Mouse (Mus musculus) E14TG2a.4 (cell line): ENCODE measurements around the gene Gm49383.

Source experiments
- H3K27me3 ChIP-seq: 2 replicates; pipeline ENCODE4 v1.6.1; 2014; ENCODE audit warnings: low read length, control low read depth; ENCODE audit not compliant: insufficient read depth
- H3K36me3 ChIP-seq: 2 replicates; pipeline ENCODE4 v1.6.1; 2014; ENCODE audit warnings: low read length, control low read depth; ENCODE audit not compliant: insufficient read depth
- H3K4me1 ChIP-seq: replicated peaks from 2 replicates; pipeline ENCODE4 v1.6.1; 2014; ENCODE audit warnings: low read depth, low read length, control low read depth
- H3K4me3 ChIP-seq: replicated peaks from 2 replicates; pipeline ENCODE4 v1.5.1; 2014; ENCODE audit warnings: mild to moderate bottlenecking, low read length
- H3K9me3 ChIP-seq: 2 replicates; pipeline ENCODE4 v1.6.1; 2014; ENCODE audit warnings: low read length, control low read depth
- CTCF ChIP-seq: conservative IDR thresholded peaks from 2 replicates; pipeline ENCODE4 v1.5.1; 2014; ENCODE audit warnings: low read length
- NANOG ChIP-seq: IDR thresholded peaks from 2 replicates; pipeline ENCODE4 v1.6.1; 2014; ENCODE audit warnings: borderline replicate concordance, low read length, mixed read lengths
- POU5F1 ChIP-seq: IDR thresholded peaks from 2 replicates; pipeline ENCODE4 v1.6.1; 2014; ENCODE audit warnings: low read length, borderline replicate concordance

The Gm49383 gene

GRCm38 (mm10) chr12:69220613-69221277 is 23.8 kb upstream of the Gm49383 start:
- Histone ChIP-seq H3K27me3 (no peaks in the 10 kb centered on the region), H3K4me3 (no peak overlapping the region)
- TF ChIP-seq POU5F1: no peak
- TF ChIP-seq NANOG: no peak
- TF ChIP-seq CTCF: no peak

DNA sequence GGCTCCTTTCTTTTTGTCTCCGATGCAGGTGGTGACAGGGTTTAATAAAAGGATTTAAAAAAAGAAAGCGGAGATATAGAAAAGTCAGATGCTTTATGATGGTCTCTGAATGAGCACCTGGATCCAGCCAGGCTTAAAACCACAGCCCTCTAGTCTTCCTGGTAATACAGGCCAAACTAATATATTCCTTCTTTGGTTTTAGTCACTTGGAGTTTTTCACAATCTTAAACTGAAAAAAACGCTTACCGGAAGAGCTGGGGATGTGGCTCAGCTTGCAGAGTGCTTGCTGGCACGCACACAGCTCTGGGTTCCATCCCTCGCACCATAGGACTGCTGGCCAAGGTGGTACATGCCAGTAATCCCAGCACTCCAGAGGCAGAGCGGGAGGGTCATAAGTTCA is 19.7 kb upstream of the Gm49383 start:
- Histone ChIP-seq H3K36me3 (peaks cover 91% of the 10 kb centered on the region), H3K9me3 (no peaks in the 10 kb centered on the region), H3K4me1 (peaks cover 53% of the 10 kb centered on the region), H3K4me3 (no peak overlapping the region), H3K27me3 (no peaks in the 10 kb centered on the region)
- TF ChIP-seq CTCF (no peak), NANOG (no peak), POU5F1 (no peak)

More at GRCm38 (mm10) chr12:69220613-69221277, 23.8 kb upstream of the Gm49383 start:
- peaks cover 50% of the 10 kb centered on the region for H3K4me1 ChIP-seq
- H3K9me3 ChIP-seq: no peaks in the 10 kb centered on the region
- peaks cover 90% of the 10 kb centered on the region for H3K36me3 ChIP-seq

- peaks cover 56% of the 10 kb centered on the region for H3K4me1 ChIP-seq
- TF ChIP-seq CTCF (no peak), NANOG (no peak), POU5F1 (no peak)
- H3K36me3 ChIP-seq: peaks cover 79% of the 10 kb centered on the region
- no peaks in the 10 kb centered on the region for H3K27me3 ChIP-seq
- H3K4me3 ChIP-seq: no peak overlapping the region
- no peaks in the 10 kb centered on the region for H3K9me3 ChIP-seq
Measured at GRCm38 (mm10) chr12:69215000-69215785, 18.3 kb upstream of the Gm49383 start.

- Histone ChIP-seq H3K4me3 (no peak overlapping the region), H3K27me3 (no peaks in the 10 kb centered on the region), H3K9me3 (no peaks in the 10 kb centered on the region), H3K4me1 (peaks cover 60% of the 10 kb centered on the region), H3K36me3 (peaks cover 76% of the 10 kb centered on the region)
- no peak for TF ChIP-seq NANOG
- TF ChIP-seq POU5F1: no peak
- no peak for TF ChIP-seq CTCF
Measured at GRCm38 (mm10) chr12:69214393-69214792, 17.5 kb upstream of the Gm49383 start.

- Histone ChIP-seq H3K36me3 (peaks cover 73% of the 10 kb centered on the region), H3K4me1 (peaks cover 51% of the 10 kb centered on the region), H3K27me3 (no peaks in the 10 kb centered on the region), H3K9me3 (no peaks in the 10 kb centered on the region), H3K4me3 (no peak overlapping the region)
- TF ChIP-seq NANOG (no peak), POU5F1 (no peak), CTCF (no peak)
Measured at GRCm38 (mm10) chr12:69213186-69213777, 16.4 kb upstream of the Gm49383 start.

DNA sequence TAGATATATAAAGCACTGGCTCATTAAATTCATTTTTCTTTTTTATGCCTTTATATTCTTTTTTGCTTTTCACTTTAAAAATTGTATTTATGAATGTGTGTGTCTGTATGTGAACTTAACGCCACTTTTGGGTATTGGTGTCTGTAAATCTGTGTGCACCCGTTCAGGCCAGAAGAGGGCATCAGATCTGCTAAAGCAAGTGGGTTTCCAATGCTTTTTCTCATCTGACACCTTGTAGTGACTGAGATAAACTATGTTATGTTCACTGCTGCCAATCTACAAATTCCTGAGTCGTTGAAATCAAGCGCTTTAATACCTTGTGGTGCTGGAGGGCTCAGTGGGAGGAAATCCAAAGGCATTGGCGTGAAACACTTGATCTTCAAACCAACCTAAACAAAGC is 14.2 kb upstream of the Gm49383 start:
- H3K9me3 ChIP-seq: no peaks in the 10 kb centered on the region
- H3K27me3 ChIP-seq: no peaks in the 10 kb centered on the region
- TF ChIP-seq NANOG (no peak), POU5F1 (no peak), CTCF (0 out of 2 replicates have a peak, but pooled peaks have one; percentile 5)
- H3K4me3 ChIP-seq: peak overlapping the region; percentile 37; the same call in 1 of the 2 replicates
- peaks cover 71% of the 10 kb centered on the region for H3K36me3 ChIP-seq
- peaks cover 30% of the 10 kb centered on the region for H3K4me1 ChIP-seq

DNA sequence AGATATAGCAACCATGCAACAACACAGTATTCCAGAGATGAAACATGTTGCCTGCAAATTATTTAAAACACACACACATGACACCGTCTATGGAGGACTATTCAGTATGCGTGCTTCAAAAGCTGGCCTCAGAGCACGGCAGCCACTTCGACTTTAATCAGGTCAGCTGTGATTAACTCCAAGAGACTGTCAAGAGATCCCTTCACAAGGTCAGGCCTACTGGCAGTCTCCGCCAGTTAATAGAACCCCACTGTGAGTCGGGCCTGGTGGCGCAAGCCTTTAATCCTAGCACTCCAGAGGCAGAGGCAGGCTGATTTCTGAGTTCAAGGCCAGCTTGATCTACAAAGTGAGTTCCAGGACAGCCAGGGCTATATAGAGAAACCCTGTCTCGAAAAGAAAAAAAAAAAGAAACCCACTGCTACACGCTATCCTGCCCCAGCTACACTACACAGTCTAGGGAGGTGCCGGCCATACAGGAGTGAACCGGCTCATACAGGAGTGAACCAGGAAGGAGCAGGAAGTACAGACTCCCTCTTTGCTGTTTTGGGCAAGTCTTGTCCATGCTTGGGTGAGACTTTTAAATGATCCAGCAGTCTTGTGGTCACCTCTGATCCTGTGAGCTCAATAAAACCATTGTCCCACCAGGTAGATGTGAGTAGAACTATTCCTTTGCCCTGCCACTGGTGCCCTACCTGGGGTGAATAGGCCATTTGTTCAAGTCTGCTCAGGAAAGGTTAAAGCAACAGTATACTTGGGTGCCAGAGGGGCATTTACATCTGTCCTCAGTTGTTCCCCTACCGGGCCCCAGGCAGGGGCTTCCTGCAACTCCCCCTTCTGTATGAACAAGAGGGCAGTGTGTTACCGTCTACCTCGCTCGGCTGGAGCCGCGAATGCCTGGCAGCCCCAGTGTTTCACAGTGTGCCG is 13.4 kb upstream of the Gm49383 start:
- H3K36me3 ChIP-seq: peaks cover 69% of the 10 kb centered on the region
- H3K4me3 ChIP-seq: peak overlapping the region; percentile 37
- no peak for TF ChIP-seq CTCF
- no peaks in the 10 kb centered on the region for H3K9me3 ChIP-seq
- H3K27me3 ChIP-seq: no peaks in the 10 kb centered on the region
- H3K4me1 ChIP-seq: peaks cover 30% of the 10 kb centered on the region

DNA sequence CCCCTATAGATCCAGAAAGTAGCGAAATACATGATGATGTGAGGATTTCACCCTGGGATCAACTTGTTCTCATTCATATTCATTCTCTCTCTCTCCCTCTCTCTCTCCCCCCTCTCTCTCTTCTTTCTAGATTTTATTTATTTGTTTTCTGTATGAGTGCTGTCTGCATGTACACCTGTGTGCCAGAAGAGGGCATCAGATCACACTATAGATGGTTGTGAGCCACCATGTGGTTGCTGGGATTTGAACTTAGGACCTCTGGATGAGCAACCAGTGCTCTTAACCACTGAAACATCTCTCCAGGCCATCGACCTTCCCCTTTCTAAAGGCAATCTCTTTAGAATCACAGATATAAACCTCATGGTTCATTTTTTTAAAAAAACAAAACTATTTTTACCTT is 11.6 kb upstream of the Gm49383 start:
- Histone ChIP-seq H3K36me3 (peaks cover 59% of the 10 kb centered on the region), H3K9me3 (no peaks in the 10 kb centered on the region), H3K4me1 (peaks cover 33% of the 10 kb centered on the region), H3K27me3 (no peaks in the 10 kb centered on the region), H3K4me3 (no peak overlapping the region)
- no peak for TF ChIP-seq POU5F1
- TF ChIP-seq CTCF: peak; percentile 33; the same call in 1 of the 2 replicates
- no peak for TF ChIP-seq NANOG
